Mouse (Mus musculus): ENCODE results near the gene Myo1f.
A peak's percentile ranks its signal among the peaks of the same experiment; 100 is the strongest.
"Not testable (repeated sequence)": the region's sequence is repeated elsewhere in the genome, so short reads cannot be mapped to it uniquely, and the experiment has no call there.

The Myo1f gene

DNA sequence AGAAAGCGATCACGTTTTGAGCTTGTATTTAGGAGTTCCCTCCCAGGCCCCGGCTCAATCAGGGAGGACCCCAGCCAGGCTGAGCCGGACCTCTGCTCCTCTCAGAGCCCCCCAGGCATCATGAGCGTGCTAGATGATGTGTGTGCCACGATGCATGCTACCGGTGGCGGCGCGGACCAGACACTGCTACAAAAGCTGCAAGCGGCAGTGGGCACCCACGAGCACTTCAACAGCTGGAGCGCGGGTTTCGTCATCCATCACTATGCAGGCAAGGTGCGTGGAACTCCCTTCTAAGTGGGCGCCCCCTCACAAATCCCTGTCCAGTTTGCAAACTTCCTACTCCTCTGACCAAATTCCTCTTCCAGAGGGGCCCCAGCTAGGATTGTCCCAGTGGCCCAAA lies 30.5 kb downstream of the Myo1f start:
- no peak for DNase-seq

DNA sequence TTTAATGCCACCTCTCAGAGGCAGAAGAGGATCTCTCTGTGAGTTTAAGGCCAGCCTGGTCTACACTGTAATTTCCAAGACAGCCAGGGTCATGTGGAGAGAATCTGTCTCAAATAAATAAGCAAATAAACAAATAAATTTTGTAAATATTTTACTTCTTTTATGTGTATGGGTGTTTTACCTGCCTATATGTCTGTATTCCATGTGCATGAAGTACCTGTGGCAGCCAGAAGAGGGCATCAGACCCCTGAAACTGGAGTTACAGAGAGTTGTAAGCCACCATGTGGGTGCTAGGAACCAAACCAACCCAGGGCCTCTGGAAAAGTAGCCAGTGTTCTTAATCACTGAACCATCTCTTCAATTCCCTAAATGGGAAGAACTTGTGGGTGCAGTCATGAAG lies 41.8 kb downstream of the Myo1f start:
- no peak for DNase-seq

DNA sequence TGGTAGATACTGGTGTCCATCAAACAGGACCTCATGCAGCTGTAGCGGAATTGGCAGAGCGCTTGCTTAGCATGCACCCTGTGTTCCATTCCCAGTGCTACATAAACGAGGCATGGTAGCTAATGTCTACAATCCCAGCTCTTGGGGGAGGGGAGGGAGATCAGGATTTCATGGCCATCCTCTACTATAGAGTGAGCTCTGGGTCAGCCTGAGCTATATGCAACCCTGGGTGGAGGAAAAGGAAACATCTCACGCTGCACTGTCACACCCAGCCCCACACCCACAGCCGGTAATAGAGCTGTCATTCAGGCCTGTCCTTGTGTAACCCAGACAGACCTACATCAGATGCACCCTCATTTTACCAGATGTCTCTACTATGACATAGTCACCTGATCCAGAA lies 43.0 kb downstream of the Myo1f start:
- DNase-seq = no peak

DNA sequence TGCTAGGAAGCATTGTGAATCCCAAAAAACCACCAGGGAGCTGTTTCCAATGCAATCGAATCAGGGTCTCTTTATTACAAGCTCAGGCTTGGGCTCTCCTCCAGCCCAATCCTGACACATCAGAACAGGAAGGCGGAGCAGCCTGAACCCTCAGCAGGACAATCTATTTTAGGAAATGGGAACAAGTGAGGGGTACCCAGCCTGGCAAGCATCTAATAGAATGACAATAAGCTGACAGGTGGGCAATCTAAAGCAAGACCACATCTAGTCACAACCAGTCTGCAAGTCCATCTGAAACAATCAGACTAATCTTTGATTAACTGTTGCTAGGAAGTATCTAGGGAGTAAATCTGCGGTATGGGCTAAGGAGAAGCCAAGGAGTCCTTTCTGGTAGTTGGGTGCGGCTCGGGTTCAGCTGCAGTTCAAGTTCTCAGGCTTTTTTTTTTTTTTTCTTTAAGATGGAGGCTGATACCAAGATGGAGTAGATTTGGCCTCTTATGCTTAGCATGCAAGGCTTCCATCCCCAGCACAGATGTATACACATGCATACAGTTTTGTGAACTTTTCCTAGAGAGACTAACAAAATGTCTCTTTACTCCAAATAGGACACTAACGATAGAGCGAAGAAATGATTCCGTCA lies 44.4 kb downstream of the Myo1f start:
- no peak for DNase-seq

DNA sequence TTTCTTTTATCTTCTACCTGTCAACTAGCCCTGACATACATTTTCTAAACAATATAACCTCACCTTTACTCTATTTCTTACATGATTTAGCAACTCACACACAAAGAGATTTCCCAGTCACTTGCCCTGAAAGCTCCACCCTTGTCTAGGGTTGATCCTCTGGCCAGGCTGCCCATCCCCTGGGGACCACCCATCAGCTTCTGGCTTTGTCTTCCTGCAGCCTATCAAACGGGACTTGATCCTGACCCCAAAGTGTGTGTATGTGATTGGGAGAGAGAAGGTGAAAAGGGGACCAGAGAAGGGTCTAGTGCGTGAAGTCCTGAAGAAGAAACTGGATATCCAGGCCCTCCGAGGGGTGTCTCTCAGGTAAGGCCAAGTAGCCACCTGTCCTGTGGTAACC lies 45.3 kb downstream of the Myo1f start:
- DNase-seq = no peak

DNA sequence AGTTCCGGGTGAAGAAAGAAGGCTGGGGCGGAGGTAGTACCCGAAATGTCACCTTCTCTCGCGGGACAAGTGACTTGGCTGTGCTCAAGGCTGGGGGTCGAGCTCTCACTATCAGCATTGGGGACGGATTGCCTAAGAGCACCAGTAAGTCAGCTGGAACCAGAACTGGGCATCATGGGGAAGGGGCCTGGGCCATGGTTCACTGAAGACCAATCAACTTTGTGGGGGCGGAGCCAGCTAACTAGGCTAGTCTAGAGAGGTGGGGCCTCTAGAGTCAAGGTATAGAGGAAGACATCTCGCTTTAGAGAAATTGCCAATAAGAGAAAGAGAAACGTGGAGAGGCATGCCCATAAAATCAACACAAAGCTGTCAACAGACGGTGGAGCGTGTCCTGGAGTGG lies 46.4 kb downstream of the Myo1f start:
- no peak for DNase-seq

DNA sequence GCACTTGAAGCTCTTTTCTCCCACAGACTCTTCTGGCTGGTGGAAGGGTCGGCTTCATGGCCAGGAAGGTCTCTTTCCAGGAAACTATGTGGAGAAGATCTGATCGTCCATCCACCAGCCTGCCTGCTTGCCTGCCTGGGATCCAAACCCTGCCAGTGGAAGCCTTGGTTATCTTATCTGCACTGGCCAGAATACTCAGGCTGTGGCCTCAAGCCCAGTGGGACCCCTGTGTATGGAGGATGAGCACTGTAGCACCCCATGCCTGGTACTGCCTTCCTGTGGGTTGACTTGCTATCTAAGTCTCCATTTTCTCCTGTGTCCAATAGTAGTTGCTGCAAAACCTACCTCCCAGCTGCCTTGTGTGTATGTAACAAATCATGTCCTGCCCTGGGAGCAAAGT lies 51.8 kb downstream of the Myo1f start:
- no peak for DNase-seq

DNA sequence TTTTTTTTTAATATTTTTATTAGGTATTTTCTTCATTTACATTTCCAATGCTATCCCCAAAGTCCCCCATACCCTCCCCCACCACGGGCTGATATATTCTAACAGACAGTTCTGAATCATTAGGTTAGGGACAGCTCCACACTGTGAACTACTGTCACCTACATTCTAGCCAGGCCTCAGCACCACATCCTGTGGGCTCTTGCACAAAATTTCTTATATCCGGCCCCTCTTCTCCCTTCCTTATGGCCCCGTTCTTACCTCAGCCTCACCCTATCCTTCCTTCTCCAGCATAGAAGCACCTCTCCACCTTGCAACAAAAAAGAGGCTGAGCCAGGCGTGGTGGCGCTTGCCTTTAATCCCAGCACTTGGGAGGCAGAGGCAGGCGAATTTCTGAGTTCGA lies 55.0 kb downstream of the Myo1f start:
- no peak for DNase-seq

DNA sequence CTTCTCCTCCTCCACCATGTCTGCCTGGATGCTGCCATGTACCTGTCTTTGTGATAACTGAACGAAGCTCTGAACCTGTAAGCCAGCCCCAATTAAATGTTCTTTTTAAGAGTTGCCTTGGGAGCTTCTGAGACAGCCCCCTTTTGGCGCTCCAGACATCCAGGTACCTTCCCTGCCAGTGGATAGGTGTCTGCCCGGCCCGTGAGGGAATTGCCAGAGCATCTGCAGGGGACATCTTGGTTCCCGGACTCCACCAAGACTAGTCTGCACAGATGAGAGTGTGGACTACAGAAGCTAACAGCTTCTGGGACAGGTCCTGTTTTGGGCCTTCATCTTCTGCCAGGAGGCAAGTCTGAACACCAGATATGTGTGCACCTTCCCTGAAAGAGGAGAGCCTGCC lies 58.2 kb downstream of the Myo1f start:
- DNase-seq = not testable (repeated sequence)

DNA sequence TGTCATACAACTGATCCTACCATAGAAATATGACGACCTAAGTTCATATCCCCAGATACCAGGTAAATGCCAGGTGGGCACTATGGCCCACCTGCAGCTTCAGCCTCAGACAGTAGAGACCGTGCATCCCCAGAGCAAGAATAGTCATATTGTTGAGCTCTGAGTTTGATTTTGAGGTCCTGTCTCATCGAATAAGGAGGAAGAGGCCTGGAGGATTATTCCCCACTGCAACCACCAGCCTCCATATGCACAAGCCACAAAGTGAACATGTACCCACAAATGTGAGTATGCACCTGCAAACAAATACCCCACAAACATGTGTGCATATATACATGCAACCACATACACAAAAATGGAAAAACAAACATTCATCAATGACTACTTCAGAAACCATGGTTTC lies 71.8 kb downstream of the Myo1f start:
- DNase-seq = no peak

DNA sequence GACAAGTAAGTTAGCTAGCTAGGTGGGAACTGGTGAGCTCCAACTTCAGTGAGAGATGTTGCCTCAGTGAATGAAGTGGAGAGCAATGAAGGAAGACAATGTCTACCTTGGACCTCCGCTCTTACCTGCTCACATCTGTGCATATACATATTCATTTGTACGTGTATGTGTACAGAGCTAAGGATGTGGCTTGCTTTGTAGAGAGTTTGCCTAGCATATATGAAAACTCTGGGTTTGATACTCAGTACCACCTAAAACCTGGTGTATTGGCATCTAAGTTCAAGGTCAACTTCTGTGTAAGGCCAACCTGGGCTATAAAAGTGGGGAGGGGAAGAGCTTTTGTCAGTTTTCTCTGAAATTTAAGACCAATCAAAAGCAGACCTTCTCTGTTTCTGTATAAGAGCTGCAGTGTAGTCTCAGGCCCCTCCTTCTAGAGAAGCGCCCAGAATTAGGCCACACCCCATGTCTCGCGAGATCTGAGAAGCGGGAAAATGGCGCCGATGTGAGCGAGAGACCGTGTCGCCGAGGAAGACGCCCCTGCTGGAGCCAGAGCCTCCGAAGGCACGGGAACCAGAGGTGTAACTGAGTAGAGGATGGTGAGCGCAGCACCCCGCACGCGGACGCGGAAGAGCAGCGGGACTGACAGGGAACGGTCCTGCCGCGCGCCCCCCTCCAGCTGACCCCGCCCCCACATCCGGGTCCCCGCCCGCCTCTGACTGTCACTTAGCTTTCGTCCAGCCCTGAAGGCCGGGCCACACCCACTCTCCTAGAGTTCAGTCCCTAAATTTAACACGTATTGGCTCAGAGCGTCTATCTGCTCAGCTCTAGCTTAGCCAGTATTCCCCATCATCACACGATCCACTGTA lies 73.3 kb downstream of the Myo1f start, which contains the start of gene Zfp414:
Gene Zfp414 (plus strand): TSS at position 470 of the 866 bp plus-strand sequence.
- DNase-seq = peak; percentile 92

DNA sequence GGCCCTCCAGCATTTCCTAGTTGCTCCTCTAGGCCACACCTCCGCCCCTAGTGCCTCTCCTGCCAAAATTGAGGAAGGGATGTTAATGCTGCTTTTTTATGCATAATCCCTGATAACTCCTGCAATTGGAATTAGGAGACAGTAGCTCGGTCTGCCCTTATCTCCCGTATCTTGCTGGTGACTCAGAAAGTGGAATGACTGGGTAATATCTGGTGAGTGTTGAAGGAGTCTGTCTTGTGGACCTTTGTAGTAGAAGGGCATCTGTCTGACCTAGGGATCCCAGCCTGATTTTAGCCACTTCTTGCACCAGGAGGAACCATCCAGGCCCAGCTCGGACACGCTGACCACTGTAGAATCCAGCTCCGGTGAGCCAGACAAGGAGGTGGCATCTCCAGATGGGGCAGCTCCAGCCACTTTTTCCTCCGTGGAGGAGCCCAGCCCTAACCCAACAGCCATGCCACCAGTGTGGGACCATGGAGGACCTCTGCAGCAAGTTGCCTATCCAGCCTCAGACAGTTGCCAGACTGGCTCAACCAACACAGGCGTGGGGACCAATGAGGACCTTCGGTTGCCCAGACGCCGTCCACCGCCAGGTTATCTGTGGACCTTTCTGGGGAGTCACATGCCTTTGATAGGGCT lies 74.1 kb downstream of the Myo1f start:
- DNase-seq = peak; percentile 62

DNA sequence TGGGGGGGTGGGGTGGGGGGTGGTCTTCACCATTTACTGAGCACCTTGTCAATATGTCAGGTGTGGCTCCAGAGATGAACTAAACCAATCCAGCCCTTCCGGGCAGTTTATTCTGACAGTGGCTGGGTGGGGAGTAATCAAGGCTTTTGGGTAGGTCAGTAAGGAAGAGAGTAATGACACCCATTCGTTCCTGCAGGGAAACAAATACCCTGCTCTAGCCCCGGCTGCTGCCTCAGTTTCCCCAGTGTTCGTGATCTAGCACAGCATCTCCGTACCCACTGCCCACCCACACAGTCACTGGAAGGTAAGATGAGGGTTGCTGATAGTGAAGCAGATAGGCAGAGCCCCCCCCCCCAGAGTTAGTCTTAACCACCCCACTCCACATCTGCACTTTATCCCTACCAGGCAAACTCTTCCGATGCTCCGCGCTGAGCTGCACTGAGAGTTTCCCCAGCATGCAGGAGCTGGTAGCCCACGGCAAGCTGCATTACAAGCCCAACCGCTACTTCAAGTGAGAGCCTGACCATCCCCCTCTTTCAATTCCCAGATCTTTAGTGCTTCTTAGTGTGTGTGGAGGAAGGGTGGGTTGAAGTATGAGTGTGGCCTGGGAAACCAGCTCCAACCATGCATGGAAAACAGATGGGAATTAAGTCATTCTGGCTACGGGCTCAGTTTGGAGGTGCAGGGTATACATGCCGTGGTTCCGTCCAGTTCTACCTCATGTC lies 74.8 kb downstream of the Myo1f start:
- peak; percentile 54 for DNase-seq

DNA sequence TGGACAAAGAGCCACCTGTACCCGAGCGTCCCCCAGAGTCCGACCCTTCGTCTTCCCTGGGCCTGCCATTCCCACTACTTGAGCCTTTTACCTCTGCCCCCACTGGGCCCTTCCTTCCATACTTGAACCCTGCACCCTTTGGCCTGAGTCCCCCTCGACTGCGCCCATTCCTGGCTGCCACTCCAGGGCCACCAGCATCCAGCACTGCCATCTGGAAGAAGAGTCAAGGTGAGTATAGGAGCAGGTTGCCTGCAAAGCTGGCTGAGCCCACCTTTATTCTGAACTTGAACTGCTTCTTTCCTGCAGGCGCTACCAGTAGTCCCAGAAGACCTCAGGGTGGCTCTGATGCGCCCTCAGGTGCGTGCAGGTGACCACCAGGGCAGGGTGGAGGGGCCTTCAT lies 75.7 kb downstream of the Myo1f start:
- peak; percentile 38 for DNase-seq

DNA sequence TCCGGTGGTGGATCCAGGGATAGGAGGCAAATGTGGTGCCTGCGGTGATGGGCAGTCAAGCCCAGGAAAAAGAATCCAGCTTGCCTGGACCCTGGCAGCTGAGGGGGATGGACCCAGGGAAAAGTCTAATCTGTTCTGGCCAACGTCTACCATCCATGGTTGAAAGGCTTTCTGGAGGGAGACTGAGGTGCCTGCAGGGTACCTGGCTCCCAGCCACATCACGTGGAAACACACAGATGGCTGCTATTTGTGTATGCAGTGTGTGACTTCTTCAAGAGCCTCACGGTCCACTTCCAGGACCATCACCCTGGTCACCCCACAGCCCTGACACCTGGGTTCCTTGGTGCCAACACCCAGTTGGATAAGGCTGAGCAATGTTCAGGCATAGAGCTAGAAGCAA lies 76.3 kb downstream of the Myo1f start:
- DNase-seq = peak; percentile 87

DNA sequence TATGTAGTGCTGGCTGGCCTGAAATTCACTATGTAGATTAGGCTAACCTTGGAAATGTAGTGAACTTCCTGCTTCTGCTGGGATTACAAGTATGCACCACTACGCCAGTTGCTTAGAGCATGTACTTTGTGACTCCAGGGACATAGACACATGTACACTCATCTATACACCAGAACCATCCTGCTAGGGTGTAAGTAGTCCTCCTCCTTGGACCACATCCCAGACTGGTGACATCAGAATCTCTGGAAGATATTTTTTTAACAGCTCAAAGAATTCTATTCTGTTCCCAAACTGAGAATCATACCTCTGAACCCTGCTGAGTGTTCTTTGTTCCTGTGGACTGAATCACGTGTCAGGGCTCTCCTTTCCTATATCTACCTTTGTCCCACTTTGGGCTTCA lies 81.5 kb downstream of the Myo1f start:
- DNase-seq = no peak

DNA sequence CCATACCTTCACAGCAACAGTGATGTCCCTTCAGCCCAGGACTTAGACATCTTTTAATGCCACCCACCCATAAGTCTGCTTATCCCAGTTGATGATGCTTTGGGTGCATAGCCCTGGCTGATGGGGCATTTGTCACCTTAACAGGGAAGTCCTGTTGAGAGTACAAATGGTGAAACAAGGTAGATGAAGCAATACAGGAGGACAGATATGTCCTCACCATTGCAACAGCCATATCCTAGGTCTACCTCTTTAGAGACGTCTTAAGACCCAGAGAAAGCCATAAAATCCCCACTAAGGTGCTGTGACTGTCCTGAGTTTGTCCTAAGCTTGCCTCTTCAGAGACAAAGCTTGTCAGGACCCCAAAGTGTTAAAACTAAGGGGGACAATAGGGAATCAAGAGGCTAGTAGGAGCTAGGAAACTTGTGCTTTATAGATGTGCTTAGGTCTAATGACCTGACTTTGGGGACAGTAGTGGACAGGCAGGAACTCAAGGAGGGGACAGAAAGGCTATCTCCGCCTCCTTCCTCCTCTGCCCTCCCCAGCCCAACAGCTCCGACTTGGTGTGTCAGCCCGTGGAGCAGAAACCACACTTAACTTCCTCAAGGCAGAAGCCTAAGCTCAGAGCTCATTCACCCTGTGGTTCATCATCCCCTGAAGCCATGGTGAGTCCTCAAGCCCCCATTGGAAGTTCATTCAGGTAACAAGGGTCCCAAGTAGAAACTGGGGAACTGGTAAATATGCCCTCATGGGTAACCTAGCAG lies 82.2 kb downstream of the Myo1f start, which contains the start of gene Pram1:
Gene Pram1 (plus strand): TSS at position 541 of the 761 bp plus-strand sequence.
- DNase-seq = no peak

DNA sequence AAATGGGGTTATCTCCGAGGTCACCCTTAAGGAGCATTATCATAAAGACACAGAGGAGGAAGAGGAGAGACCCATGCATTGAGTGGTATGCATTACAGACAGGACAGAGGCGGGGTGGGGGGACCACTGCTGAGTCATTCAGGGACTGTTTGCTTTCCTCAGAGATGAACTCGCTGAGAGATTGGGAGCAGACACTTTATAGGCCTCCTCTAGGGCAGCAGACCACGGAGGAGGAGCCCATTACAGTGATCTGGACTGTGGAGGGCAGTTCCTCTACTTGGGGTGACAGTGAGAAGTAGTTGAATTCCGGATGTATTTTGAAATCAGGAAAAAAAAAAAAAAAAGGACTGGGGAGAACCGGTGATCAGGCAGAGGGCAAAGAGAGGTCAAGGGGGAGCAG lies 84.2 kb downstream of the Myo1f start:
- DNase-seq = no peak

DNA sequence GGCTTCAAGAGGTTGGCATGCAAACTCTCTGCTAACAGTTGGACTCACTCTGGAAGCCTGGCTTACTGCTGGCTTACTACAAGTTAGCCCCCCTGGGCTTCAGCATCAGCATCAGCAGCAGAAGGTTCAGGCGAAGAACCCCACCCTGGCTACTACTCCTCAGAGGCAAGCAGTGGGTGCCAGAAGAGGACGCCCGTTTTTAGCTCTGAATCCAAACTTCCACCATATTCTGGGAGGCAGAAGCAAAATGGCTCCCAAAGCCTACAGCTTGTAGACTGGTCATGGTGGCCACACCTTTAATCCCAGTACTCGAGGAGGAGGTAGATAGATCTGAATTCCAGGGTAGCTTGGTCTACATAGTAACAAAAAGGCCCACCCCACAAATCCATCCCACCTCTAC lies 88.6 kb downstream of the Myo1f start:
- DNase-seq = no peak

DNA sequence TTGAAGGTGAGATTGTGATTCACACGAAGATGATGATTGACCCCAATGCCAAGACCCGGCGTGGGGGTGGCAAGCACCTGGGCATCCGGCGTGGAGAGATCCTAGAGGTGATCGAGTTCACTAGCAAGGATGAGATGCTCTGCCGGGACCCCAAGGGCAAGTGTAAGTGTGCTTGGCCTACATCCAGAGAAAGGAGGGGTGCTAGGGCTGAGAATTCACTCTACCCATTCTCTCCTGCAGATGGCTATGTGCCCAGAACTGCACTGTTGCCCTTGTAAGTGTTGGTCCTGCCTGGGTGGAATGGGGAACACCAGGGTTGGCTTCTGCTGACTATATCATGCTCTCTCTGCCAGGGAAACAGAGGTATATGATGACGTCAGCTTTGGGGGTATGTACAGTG lies 89.6 kb downstream of the Myo1f start:
- no peak for DNase-seq

DNA sequence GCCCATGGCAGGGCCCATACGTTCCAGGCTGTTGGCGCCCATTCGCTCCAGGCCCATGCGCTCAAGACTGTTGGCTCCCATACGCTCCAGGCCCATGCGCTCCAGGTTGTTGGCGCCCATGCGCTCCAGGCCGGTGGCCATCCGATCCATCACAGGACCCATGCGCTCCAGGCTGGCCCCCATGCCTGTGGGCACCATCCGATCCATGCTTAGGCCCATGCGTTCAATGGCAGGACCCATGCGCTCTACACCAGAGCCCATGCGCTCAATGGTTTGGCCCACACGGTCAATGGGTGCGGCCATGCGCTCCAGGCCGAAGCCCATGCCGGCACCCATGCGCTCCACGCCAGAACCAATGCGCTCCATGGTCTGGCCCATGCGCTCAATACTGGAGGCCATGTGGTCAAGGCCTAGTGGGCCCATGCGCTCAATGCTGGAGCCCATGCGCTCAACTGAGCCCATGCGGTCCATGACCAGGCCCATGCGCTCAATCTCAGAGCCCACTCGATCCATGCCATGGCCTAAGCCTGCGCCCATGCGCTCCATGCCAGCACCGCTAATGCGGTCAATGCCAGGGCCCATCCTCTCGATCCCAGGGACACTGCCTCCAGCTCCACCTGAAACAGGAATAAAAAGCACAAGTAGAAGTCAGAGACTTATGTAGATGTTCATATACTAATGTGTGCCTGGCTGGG lies 94.4 kb downstream of the Myo1f start:
- no peak for DNase-seq
